Mouse (Mus musculus): ENCODE measurements around the gene Dnajb14.

DNA sequence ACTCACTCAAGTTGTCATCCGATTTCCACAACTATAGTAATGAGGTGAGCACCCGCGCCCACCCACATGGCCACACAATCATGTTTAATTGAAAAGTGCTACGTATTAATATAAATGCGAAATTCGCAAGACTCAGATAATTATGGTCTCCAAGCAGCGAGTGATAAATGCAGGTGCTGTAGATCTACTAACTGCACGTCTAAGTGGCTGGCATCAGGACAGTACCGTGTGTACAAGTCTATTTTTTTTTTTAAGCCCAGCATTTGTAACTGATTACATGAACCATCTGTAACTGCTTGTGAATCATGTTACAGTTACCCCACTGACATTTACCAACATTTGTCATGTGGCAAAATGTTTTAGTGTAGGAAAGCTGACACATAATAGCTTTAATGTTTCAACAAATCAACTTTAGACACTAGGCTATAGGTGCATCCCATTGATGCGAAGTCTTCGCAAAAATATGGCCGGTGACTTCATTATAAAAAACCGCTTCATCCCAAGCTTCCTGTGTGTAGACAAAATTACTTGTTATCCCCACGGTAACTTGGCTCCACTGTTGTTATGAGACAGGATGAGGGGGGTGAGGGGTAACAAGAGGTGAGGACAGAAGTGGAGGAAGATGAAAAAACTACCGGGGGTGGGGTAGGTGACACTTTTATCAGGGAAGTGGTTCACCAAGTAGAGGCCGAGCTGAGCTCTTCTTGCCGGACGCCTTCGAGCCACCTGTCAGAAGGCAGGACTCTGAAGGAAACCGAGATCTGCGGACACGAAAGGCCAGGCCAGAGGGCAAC is 3.9 kb upstream of the Dnajb14 start:
- TF ChIP-seq CTCF (IDR thresholded peaks at IDR 0.05; ENCODE audit: low read depth, low read length) (no peak), POLR2A (IDR thresholded peaks at IDR 0.05; ENCODE audit: borderline replicate concordance, low read depth, low read length) (no peak)

Measured in bone marrow macrophage, adult 2 months (primary cell).